Mouse (Mus musculus): ENCODE results near the gene Knop1.
A peak's percentile ranks its signal among the peaks of the same experiment; 100 is the strongest.

GRCm38 (mm10) chr7:118855171-118855876 is 730 bp downstream of the Knop1 start, which contains the start of gene Iqck:
- no peak for TF ChIP-seq CTCF (IDR thresholded peaks at IDR 0.05; ENCODE audit: control insufficient read depth, insufficient read depth, low read length)
- peak; percentile 51; the same call in 1 of the 2 replicates for TF ChIP-seq POLR2A (IDR thresholded peaks at IDR 0.05; ENCODE audit: borderline replicate concordance, control insufficient read depth, low read depth, low read length)
